ENCODE assay signal across 18 mouse cellular contexts in the genomic region with DNA sequence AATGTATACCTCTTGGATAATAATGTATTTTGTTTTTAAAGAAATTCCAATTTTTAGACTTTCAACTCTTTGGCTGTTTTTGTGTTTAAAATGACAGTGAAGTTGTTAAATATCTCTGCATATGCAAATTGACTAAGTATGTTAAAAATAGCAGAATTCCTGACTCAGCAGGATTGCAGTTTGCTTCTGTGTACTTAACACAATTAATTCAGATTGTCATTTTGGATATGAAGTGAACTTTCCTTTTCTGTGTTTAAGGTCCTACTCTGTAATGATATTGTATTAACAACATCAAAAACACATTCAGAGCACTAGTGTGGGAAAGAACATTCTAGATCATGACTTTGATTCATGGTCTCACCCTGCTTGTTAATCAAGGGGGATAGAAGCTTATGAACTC.
DNase-seq lines count a peak whose midpoint lies in the region; ATAC-seq and TF ChIP-seq lines count a peak whose summit lies in the region.
"Had no signal": no experiment of that assay in that cellular context is flagged by ENCODE, and none has a peak within 500 bp of the region (broad histone marks: within the 10 kb centered on the region; RNA-seq: fewer than 3 reads in every experiment).

No protein-coding gene starts in this region.

- no peak for TF ChIP-seq CTCF in lung, embryonic 14.5 days (IDR thresholded peaks at IDR 0.05; ENCODE audit: low read depth)

- no peak overlapping the region for H3K9ac ChIP-seq in lung, embryonic 14.5 days
- H3K9ac ChIP-seq in embryonic facial prominence, embryonic 15.5 days: no peak overlapping the region
- H3K9ac ChIP-seq: midbrain, embryonic 12.5 days had no signal

- H3K9me3 ChIP-seq in lung, embryonic 14.5 days (ENCODE audit: low read depth, low read length): no peaks in the 10 kb centered on the region
- H3K9me3 ChIP-seq in embryonic facial prominence, embryonic 15.5 days (replicated peaks): no peaks in the 10 kb centered on the region
- H3K9me3 ChIP-seq: midbrain, embryonic 12.5 days had no signal

- no peak overlapping the region for H3ac ChIP-seq in myocyte (ENCODE audit: control insufficient read depth, insufficient read length)

- H3K27ac ChIP-seq in lung, embryonic 14.5 days (ENCODE audit: low read depth): peak overlapping the region; percentile 61; the same call in 1 of the 2 replicates
- peak overlapping the region; percentile 68; the same call in 1 of the 2 replicates for H3K27ac ChIP-seq in embryonic facial prominence, embryonic 15.5 days (replicated peaks)
- H3K27ac ChIP-seq: macrophage; midbrain, embryonic 12.5 days had no signal

- peaks cover 13% of the 10 kb centered on the region; the same call in 1 of the 2 replicates for H3K36me3 ChIP-seq in lung, embryonic 14.5 days (ENCODE audit: insufficient read depth)
- no peaks in the 10 kb centered on the region for H3K36me3 ChIP-seq in embryonic facial prominence, embryonic 15.5 days
- peaks cover 15% of the 10 kb centered on the region for H3K36me3 ChIP-seq in myocyte (ENCODE audit: control insufficient read depth, insufficient read depth)
- H3K36me3 ChIP-seq: midbrain, embryonic 12.5 days had no signal

- no peak for ATAC-seq in lung, embryonic 14.5 days (ENCODE audit: insufficient read depth)
- no peak for ATAC-seq in embryonic facial prominence, embryonic 15.5 days (ENCODE audit: insufficient number of reproducible peaks, low FRiP score, low TSS enrichment, low read depth)
- ATAC-seq: hindbrain, embryonic 16.5 days had no signal

- DNase-seq in lung, embryonic 14.5 days: peak; percentile 41
- no peak for DNase-seq in lung, postnatal 14 days
- DNase-seq in adipocyte (ENCODE audit: low spot score): peak; percentile 38
- no peak for DNase-seq in spleen, adult 18-20 months
- no peak for DNase-seq in kidney, postnatal 4 days
- DNase-seq: adrenal gland, adult 2 months; cerebellum, postnatal 36 days; gastrocnemius, postnatal 36 days; heart, postnatal 36 days; kidney, adult 8-10 months; kidney, postnatal 25 days; retina, postnatal 1 day; right cerebral cortex, postnatal 4 days had no signal

- H3K27me3 ChIP-seq in lung, embryonic 14.5 days (ENCODE audit: insufficient read depth, low read length): no peaks in the 10 kb centered on the region
- H3K27me3 ChIP-seq in embryonic facial prominence, embryonic 15.5 days: no peaks in the 10 kb centered on the region
- H3K27me3 ChIP-seq in myocyte (ENCODE audit: control insufficient read depth, insufficient read depth, insufficient read length): no peaks in the 10 kb centered on the region

- no peak for TF ChIP-seq POLR2A in myocyte (IDR thresholded peaks at IDR 0.05; ENCODE audit: insufficient read length, low read depth)

- H3K4me1 ChIP-seq in lung, embryonic 14.5 days (ENCODE audit: insufficient read depth): peaks cover 21% of the 10 kb centered on the region
- peaks cover 3% of the 10 kb centered on the region; the same call in 1 of the 2 replicates for H3K4me1 ChIP-seq in embryonic facial prominence, embryonic 15.5 days

- peaks cover 59% of the 10 kb centered on the region for H3K79me2 ChIP-seq in myocyte (ENCODE audit: control insufficient read depth, insufficient read depth)

- peak overlapping the region; percentile 41; the same call in 1 of the 2 replicates for H3K4me2 ChIP-seq in lung, embryonic 14.5 days
- peak overlapping the region; percentile 34 for H3K4me2 ChIP-seq in embryonic facial prominence, embryonic 15.5 days (replicated peaks)
- H3K4me2 ChIP-seq in myocyte (ENCODE audit: low read depth): peak overlapping the region; percentile 91
- H3K4me2 ChIP-seq: midbrain, embryonic 12.5 days had no signal

- no peak overlapping the region for H3K4me3 ChIP-seq in lung, embryonic 14.5 days (ENCODE audit: low read depth, low read length)
- peak overlapping the region; percentile 27 for H3K4me3 ChIP-seq in embryonic facial prominence, embryonic 15.5 days (replicated peaks)
- H3K4me3 ChIP-seq in myocyte: peak overlapping the region; percentile 75
- H3K4me3 ChIP-seq: midbrain, embryonic 12.5 days had no signal

TF ChIP-seq in myocyte, 11 proteins besides CTCF, POLR2A, EP300 and RAD21:
- TF ChIP-seq TCF3 (IDR thresholded peaks at IDR 0.05; ENCODE audit: insufficient read length, low read depth) (no peak), SRF (IDR thresholded peaks at IDR 0.05; ENCODE audit: control insufficient read depth, insufficient read length, low read depth) (no peak), USF1 (IDR thresholded peaks at IDR 0.05; ENCODE audit: low read depth) (no peak), E2F4 (IDR thresholded peaks at IDR 0.05; ENCODE audit: insufficient read depth) (no peak), REST (IDR thresholded peaks at IDR 0.05; ENCODE audit: insufficient read depth, insufficient read length) (no peak), CEBPB (IDR thresholded peaks at IDR 0.05; ENCODE audit: insufficient read depth, poor library complexity, severe bottlenecking) (no peak), POLR2AphosphoS2 (IDR thresholded peaks at IDR 0.05; ENCODE audit: insufficient read length, low read depth) (no peak), MAX (IDR thresholded peaks at IDR 0.05; ENCODE audit: low read depth) (no peak), TCF12 (IDR thresholded peaks at IDR 0.05; ENCODE audit: insufficient read depth, poor library complexity, severe bottlenecking) (no peak), MYOD1 (IDR thresholded peaks at IDR 0.05; ENCODE audit: control insufficient read depth in 1 of 3, insufficient read length in 2 of 3, low read depth in 2 of 3) (no peak)

Comparison
In these comparisons a context has a peak if more than half of its experiments do, and no peak if none do; other contexts are left out.
1. DNase-seq: peak in lung, embryonic 14.5 days (single experiment) and adipocyte (single experiment); none in lung, postnatal 14 days (single experiment), spleen, adult 18-20 months (0 of 2) and kidney, postnatal 4 days (0 of 2).
2. H3K4me2 ChIP-seq: peak in every context shown above with its lines; median percentile 91 in myocyte; 41 in lung, embryonic 14.5 days; 34 in embryonic facial prominence, embryonic 15.5 days.